Mouse (Mus musculus) gastrocnemius, adult 2 months (tissue): Measurements from ENCODE around the gene Rpusd2. TPM values are rescaled to one million over a fixed set of nuclear protein-coding genes. Genes with fewer than 3 reads are reported as not detected.
A peak's percentile ranks its signal among the peaks of the same experiment; 100 is the strongest.

Experiments
- DNase-seq: peaks from one replicate; pipeline ENCODE4 v3.0.0; 2022
- H3K27ac ChIP-seq: fragments of 200-600 bp; 2 replicates; pipeline ENCODE4 v1.8.1; 2022; ENCODE audit warnings: mild to moderate bottlenecking
- H3K4me3 ChIP-seq: fragments of 200-600 bp; 2 replicates; pipeline ENCODE4 v1.8.1; 2022; ENCODE audit warnings: mild to moderate bottlenecking, moderate library complexity
- CTCF ChIP-seq: fragments of 200-600 bp; IDR thresholded peaks from 2 replicates; pipeline ENCODE4 v1.8.1; 2022; ENCODE audit warnings: antibody characterized with exemption, mild to moderate bottlenecking, moderate library complexity
- intact Hi-C: fragments of 180-260 bp; cut with DNase I; formaldehyde crosslinking; loops from one replicate; pipeline ENCODE4 v1.15.1; 2025
- total RNA-seq, 2 experiments: library from RNA; stranded (reverse); gene quantifications; 2 replicates each; pipeline ENCODE4 v1.2.3; 2021

Gene Rpusd2
- total RNA-seq, 2 experiments from 2014 or later: 2.8 to 3.4 TPM

- no peak for DNase-seq
- no peak overlapping the region for H3K27ac ChIP-seq
- intact Hi-C loops: no loop called here
- H3K4me3 ChIP-seq: no peak overlapping the region
- peak; percentile 49 for TF ChIP-seq CTCF
Observed at GRCm38 (mm10) chr2:119017647-119018046, 16.9 kb upstream of the Rpusd2 start.

DNA sequence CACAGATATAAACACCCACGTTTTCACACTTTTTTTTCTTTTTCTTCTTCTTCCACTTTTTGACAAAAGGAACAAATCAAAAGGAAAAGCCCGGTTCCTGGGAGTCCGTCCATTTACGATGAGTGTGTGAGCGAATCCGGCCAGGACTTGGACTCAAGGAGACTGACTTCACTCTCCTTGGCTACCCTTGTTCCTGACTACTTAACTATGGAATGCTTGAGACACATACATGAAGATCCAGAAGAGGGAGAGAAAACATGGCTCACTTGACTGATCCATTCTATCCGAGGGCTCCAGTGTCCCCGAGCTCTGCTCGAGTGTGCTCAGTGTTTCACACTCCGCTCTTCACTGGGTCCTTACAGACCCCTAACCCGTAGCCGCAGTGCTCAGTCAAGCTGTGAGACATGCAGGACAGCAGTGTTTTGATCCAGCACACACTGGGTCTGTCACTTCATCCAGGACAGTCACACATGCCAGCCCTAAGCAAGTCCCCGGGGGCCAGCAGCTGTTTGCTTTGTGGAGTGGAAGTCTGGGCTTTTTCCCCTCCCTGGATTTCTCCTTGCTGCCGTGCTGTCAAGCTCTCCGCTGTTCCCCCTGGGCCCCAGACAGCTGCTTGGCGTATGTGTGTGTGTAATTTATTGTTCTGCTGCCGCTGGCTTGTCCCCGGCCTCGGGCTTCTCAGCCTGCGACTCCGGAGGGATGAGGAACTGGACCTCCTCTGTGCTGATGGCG lies 16.0 kb upstream of the Rpusd2 start:
- TF ChIP-seq CTCF: no peak
- Histone ChIP-seq H3K4me3 (peak overlapping the region; percentile 42), H3K27ac (peak overlapping the region; percentile 70)
- intact Hi-C loops: no loop called here
- DNase-seq: peak; percentile 72

- Histone ChIP-seq H3K27ac (peak overlapping the region; percentile 70), H3K4me3 (peak overlapping the region; percentile 42)
- TF ChIP-seq CTCF: peak; percentile 31
- intact Hi-C loops: no loop called here
- DNase-seq: peak; percentile 36
Observed at GRCm38 (mm10) chr2:119019131-119019530, 15.5 kb upstream of the Rpusd2 start.

- intact Hi-C loops: no loop called here
- H3K27ac ChIP-seq: peak overlapping the region; percentile 70; the same call in 1 of the 2 replicates
- no peak overlapping the region for H3K4me3 ChIP-seq
- no peak for TF ChIP-seq CTCF
- DNase-seq: no peak
Observed at GRCm38 (mm10) chr2:119019538-119019937, 15.1 kb upstream of the Rpusd2 start.

DNA sequence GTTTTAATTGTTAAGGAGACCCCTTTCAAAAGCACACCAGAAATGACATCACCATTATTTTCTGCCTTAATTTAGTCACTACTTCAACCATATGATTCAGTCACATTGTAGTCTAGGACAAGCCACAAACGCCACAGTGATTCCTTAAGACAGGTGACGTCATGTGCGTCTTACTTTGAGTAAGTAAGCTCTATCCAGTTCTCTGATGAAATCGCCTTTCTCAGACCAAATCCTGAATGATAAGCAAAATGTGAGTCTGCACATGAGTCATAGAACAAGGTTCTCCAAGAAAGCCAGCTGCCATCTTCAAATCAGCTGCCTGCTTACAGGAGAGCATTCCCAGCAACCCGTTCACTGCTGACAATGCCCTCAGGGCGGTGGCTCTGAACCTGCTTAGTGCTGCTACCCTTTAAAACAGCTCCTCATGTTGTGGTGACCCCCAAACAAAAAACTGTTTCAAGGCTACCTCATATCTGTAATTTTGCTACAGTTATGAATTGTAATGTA lies 11.4 kb upstream of the Rpusd2 start:
- intact Hi-C loops: no loop called here
- no peak for TF ChIP-seq CTCF
- DNase-seq: no peak
- H3K27ac ChIP-seq: no peak overlapping the region
- H3K4me3 ChIP-seq: no peak overlapping the region

- no peak overlapping the region for H3K4me3 ChIP-seq
- peak; percentile 40 for TF ChIP-seq CTCF
- intact Hi-C loops: no loop called here
- DNase-seq: no peak
- H3K27ac ChIP-seq: no peak overlapping the region
Observed at GRCm38 (mm10) chr2:119024536-119025238, 9.9 kb upstream of the Rpusd2 start.

GRCm38 (mm10) chr2:119025239-119025616 lies 9.4 kb upstream of the Rpusd2 start:
- intact Hi-C loops: no loop called here
- TF ChIP-seq CTCF: no peak
- H3K27ac ChIP-seq: no peak overlapping the region
- no peak overlapping the region for H3K4me3 ChIP-seq
- no peak for DNase-seq

- DNase-seq: no peak
- no peak for TF ChIP-seq CTCF
- Histone ChIP-seq H3K27ac (no peak overlapping the region), H3K4me3 (no peak overlapping the region)
- intact Hi-C loops: no loop called here
Observed at GRCm38 (mm10) chr2:119026951-119027350, 7.6 kb upstream of the Rpusd2 start.

DNA sequence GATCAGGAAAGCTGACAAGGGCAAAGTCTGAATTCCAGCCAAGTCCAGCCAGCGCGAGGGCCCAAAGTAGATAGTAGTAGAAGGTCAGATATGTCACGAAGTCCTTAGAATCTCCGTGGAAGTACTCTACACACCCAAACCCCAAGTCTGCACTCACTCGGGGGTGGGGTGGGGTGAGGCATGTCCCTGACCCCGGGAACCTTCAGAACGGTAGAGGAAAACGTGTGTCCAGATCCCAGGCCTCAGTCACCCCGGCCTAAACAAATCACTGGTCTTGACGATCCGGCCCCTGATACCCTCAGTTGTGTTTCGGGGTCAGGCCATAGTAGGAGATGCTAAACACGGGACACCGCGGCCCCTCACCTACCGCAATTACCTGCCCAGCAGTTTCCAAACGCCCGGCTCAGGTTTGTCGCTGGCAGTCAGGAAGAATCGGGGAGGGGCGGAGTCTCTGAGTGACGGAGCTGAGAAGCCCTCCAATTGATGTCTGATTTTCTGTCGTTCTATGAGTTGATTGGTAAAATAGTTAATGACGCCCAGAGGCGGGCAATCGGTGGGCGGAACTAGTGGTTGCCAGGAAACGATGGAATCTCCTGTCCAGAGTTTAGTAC lies 5.5 kb upstream of the Rpusd2 start, which contains the start of gene Ccdc32:
Ccdc32 (minus strand) TSS at position 453 of the 611 bp plus-strand sequence.
- intact Hi-C loops: no loop called here
- peak within 1 kb of the TSS; percentile 81 for H3K4me3 ChIP-seq
- peak; percentile 94 for DNase-seq
- no peak for TF ChIP-seq CTCF
- H3K27ac ChIP-seq: peak within 1 kb of the TSS; percentile 85

DNA sequence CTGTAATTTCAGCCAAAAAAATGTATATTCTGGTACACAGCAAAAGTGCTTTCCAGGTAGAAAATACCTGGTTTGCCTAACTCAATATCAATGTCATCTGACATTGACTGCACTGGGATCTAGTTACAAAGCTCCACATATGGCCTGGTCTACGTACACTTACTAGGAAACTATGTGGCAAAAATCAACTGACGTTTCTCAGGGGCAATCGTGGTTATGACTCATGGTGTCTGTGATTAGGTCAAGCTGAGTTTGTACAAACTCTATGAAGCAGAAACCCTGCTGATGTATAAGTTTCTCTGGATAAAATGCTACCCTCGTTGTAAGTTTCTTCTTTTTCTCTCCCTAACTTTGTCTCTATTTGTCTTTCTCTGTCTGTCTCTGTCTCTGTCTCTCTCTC lies 2.4 kb upstream of the Rpusd2 start:
- Histone ChIP-seq H3K27ac (no peak overlapping the region), H3K4me3 (no peak overlapping the region)
- no peak for TF ChIP-seq CTCF
- intact Hi-C loops: loop anchor here (10.0 kb wide), 1 partner anchor 253 kb away; the partner anchor contains the start of gene Vps18
- no peak for DNase-seq

DNA sequence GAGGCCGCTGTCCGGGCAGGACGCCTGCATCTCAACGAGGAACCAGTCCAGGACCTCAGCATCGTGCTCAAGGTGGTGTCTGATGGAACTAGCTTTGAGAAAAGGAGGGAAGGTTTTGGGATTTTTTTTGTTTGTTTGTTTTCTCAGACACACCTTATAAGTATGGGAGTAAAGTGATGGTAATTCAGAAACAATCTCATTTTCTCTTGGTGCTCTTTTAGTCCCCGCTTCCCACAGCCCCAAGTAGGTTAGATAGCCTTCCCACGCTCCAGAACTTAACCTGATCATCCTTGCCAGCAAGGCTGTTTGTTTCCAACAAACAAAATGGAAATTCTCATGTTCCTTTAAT lies 781 bp downstream of the Rpusd2 start:
- DNase-seq: no peak
- H3K4me3 ChIP-seq: peak overlapping the region; percentile 72
- no peak for TF ChIP-seq CTCF
- intact Hi-C loops: loop anchor here (10.0 kb wide), 1 partner anchor 249 kb away; the partner anchor contains the start of gene Vps18
- peak overlapping the region; percentile 90 for H3K27ac ChIP-seq

- peak; percentile 61 for TF ChIP-seq CTCF
- no peak overlapping the region for H3K27ac ChIP-seq
- DNase-seq: no peak
- no peak overlapping the region for H3K4me3 ChIP-seq
- intact Hi-C loops: loop anchor here (1.0 kb wide), 1 partner anchor 148 kb away; no protein-coding TSS in a partner anchor
Observed at GRCm38 (mm10) chr2:119040882-119041281, 6.3 kb downstream of the Rpusd2 start.

DNA sequence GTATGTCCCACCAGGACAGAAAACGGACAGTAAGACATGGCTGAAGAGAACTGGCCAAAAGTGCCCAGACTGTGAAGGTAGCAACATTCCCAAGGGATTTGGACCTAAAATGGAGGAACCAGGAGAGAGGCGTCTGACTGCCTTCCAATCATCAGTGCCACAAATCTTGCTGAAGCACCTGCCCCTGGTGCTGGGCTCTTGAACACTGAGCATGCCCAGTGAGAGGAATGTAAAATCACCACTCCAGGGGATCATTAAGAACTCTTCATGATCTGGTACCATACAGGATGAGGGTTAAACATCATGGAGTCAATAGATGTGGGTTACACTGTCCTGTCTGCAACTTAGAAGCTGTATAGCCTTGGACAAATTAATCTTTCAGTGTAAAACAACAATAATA lies 10.6 kb downstream of the Rpusd2 start:
- Histone ChIP-seq H3K4me3 (no peak overlapping the region), H3K27ac (no peak overlapping the region)
- intact Hi-C loops: loop anchor here (5.0 kb wide), 1 partner anchor 67 kb away; the partner anchor contains the start of gene Rad51
- TF ChIP-seq CTCF: no peak
- DNase-seq: no peak
